Mouse (Mus musculus) liver, embryonic 13.5 days (tissue): ENCODE data around the gene Slc5a6. TPM values are rescaled to one million over a fixed set of nuclear protein-coding genes. Genes with fewer than 3 reads are reported as not detected.

ENCODE experiments used
- ATAC-seq: fragments of 200-750 bp; cut with Nextera tagmentation; 2 replicates; pipeline ENCODE4 v1.8.0; 2017; ENCODE audit warnings: low read depth, mild to moderate bottlenecking, moderate number of reproducible peaks, moderate library complexity
- DNase-seq: peaks from one replicate; pipeline ENCODE4 v3.0.0; 2022
- H3K27ac ChIP-seq: fragments of 300-500 bp; sonication (generic); 2 replicates; pipeline ENCODE4 v1.5.1; 2015; ENCODE audit warnings: moderate library complexity, mild to moderate bottlenecking, inconsistent platforms
- H3K27me3 ChIP-seq: fragments of 300-500 bp; sonication (generic); 2 replicates; pipeline ENCODE4 v1.6.1; 2015; ENCODE audit warnings: mild to moderate bottlenecking, inconsistent platforms
- H3K36me3 ChIP-seq: fragments of 300-500 bp; sonication (generic); 2 replicates; pipeline ENCODE4 v1.6.1; 2015; ENCODE audit warnings: mild to moderate bottlenecking, inconsistent platforms
- H3K4me1 ChIP-seq: fragments of 300-500 bp; sonication (generic); replicated peaks from 2 replicates; pipeline ENCODE4 v1.6.1; 2015; ENCODE audit warnings: inconsistent platforms
- H3K4me2 ChIP-seq: fragments of 300-500 bp; sonication (generic); 2 replicates; pipeline ENCODE4 v1.6.1; 2015; ENCODE audit warnings: inconsistent platforms, mild to moderate bottlenecking, moderate library complexity
- H3K4me3 ChIP-seq: fragments of 300-500 bp; sonication (generic); replicated peaks from 2 replicates; pipeline ENCODE4 v1.5.1; 2015; ENCODE audit warnings: mild to moderate bottlenecking, inconsistent platforms
- H3K9ac ChIP-seq: fragments of 300-500 bp; sonication (generic); 2 replicates; pipeline ENCODE4 v1.6.1; 2015; ENCODE audit warnings: mild to moderate bottlenecking, inconsistent platforms
- H3K9me3 ChIP-seq: fragments of 300-500 bp; sonication (generic); replicated peaks from 2 replicates; pipeline ENCODE4 v1.6.1; 2016; ENCODE audit warnings: inconsistent platforms
- WGBS: fragments of 180-500 bp; shearing (Covaris S2); methylation state at CpG from one replicate; pipeline ENCODE4 v1.1.7; 2015; ENCODE audit not compliant: insufficient replicate concordance; 5-methylcytosine and 5-hydroxymethylcytosine counted together
- polyA plus RNA-seq: library from polyadenylated mRNA; unstranded; fragments of >200 nt; fragmentation: Nextera tagmentation; extraction: Ambion mirVana; gene quantifications from 2 replicates; pipeline ENCODE4 v1.2.1, GENCODE M21; 2015

The Slc5a6 gene
- polyA plus RNA-seq, 1 experiment from 2014 or later: 4.0 TPM

DNA sequence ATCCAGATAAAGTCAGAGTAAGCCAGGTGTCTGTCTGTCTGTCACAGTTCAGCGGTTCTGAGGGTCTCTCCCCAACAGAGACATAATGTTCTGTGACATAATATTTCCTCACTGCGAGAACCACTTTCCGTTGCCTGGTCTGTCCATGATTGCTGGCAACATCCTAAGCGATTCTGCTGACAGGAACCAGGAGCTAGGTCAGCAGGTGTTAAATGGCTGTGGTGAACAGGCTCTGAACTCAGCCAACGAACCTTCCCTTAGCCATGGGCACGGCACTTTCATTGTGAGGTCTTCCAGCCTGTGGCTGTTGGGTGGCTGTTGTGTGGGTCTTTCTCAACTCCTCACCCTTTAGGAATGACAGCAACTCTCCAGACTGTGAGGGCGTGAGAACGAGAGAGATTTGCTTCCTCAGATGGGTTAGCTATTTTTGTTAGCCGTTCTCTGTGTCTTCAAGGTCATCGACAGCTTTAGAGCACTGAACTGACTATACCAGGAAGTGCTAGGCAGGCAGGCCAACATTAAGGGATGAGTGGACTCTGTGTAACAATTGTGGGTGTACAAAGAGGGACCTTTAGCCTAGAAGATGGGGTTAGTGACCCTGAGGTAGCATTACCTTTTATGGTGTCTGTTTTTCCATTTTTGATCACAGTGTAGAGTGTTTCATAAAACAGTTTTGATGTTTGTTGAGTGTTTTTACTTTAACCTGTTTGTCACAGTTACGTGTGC, 53.7 kb downstream of the Slc5a6 start:
- H3K27ac ChIP-seq: no peak overlapping the region
- no peak for DNase-seq
- 52% methylated on average over 11 of the region's 11 CpGs for WGBS

DNA sequence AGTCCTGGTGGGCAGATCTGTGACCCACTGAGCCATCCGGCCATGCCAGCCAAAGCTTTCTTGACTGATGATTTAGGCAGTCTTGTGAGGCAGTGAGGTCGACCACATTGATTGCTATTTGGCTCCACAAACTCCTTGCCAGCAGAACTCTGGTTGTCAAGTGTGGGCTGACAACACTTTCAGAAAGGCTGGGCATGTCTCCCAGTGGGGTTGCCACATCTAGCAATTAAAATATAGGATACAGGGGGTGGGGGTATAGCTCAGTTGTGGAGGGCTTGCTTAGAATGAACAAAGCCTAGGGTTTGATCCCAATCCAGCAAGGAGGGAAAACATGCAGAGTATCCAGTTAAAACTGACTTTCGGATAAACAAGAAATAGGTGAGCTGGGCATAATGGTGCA, 54.6 kb downstream of the Slc5a6 start:
- H3K27me3 ChIP-seq: no peaks in the 10 kb centered on the region
- DNase-seq: no peak
- no peak overlapping the region for H3K4me3 ChIP-seq
- H3K9ac ChIP-seq: no peak overlapping the region
- H3K36me3 ChIP-seq: no peaks in the 10 kb centered on the region
- H3K4me1 ChIP-seq: no peaks in the 10 kb centered on the region
- ATAC-seq: no peak
- H3K27ac ChIP-seq: no peak overlapping the region
- WGBS: 50% methylated on average over 3 of the region's 3 CpGs
- no peaks in the 10 kb centered on the region for H3K9me3 ChIP-seq
- no peak overlapping the region for H3K4me2 ChIP-seq

More for the DNA sequence above, 53.7 kb downstream of the Slc5a6 start:
- Histone ChIP-seq H3K4me3 (no peak overlapping the region), H3K4me2 (no peak overlapping the region), H3K36me3 (no peaks in the 10 kb centered on the region), H3K27me3 (no peaks in the 10 kb centered on the region), H3K9me3 (no peaks in the 10 kb centered on the region), H3K4me1 (no peaks in the 10 kb centered on the region), H3K9ac (no peak overlapping the region)
- ATAC-seq: no peak

DNA sequence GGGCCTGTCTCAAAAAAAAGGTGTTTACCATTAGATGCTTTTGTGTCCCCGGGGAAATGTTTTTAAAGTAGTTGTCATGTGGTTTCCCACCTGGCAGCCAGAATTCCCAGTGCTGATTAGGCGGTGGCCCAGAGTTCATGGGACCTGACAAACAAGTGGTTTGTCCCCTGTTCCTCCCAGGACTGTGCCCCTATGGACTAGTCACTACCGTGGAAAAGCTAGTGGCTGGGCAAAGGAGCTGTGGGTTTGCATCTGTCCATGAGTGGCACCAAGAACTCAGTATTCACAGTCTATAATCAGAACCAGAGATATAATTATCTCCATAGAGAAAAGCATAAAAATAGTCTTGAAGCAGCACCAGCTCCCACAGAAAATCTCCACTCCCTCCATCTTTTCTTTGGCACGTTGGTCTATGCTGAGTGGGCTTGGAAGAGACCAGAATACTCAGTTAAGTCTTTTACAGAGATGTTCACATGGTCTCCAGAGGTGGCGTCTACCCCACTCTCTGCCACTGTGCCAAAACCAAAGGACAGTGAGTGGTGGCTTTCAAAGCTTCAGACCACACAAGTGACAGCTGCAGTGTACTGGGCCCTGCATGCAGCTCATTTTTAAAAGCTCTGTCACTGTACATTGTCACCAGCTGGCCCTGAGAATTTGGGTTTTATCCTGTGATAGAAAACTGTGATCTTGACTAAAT, 55.6 kb downstream of the Slc5a6 start:
- Histone ChIP-seq H3K27ac (no peak overlapping the region), H3K9me3 (no peaks in the 10 kb centered on the region), H3K27me3 (no peaks in the 10 kb centered on the region), H3K9ac (no peak overlapping the region), H3K36me3 (no peaks in the 10 kb centered on the region), H3K4me3 (no peak overlapping the region), H3K4me2 (no peak overlapping the region), H3K4me1 (no peaks in the 10 kb centered on the region)
- DNase-seq: no peak
- no peak for ATAC-seq
- 54% methylated on average over 5 of the region's 5 CpGs for WGBS

Other genes starting within 250 kb of the Slc5a6 start
- gene Mapre3, start 234.3 kb downstream of the Slc5a6 start, polyA plus RNA-seq: 2.1 and 2.4 TPM in 2 replicates
- 40.8 and 47.7 TPM in 2 replicates for gene Tmem214, start 180.9 kb downstream of the Slc5a6 start, polyA plus RNA-seq
- gene Agbl5, start 160.2 kb downstream of the Slc5a6 start, polyA plus RNA-seq: 4.3 and 5.3 TPM in 2 replicates
- gene Ost4, start 141.1 kb downstream of the Slc5a6 start, polyA plus RNA-seq: 342 and 377 TPM in 2 replicates
- gene Emilin1, start 135.5 kb downstream of the Slc5a6 start, polyA plus RNA-seq: 41.6 and 42.7 TPM in 2 replicates
- 33.9 and 37.6 TPM in 2 replicates for gene Khk, start 127.5 kb downstream of the Slc5a6 start, polyA plus RNA-seq
- gene Cgref1, start 103.3 kb downstream of the Slc5a6 start, polyA plus RNA-seq: 5.4 and 5.6 TPM in 2 replicates
- 91.6 and 97.5 TPM in 2 replicates for gene Preb, start 88.6 kb downstream of the Slc5a6 start, polyA plus RNA-seq
- gene Tcf23, start 80.3 kb downstream of the Slc5a6 start, polyA plus RNA-seq: 0.03 and 0.07 TPM in 2 replicates
- 46.7 and 50.3 TPM in 2 replicates for gene Atraid, start 612 bp downstream of the Slc5a6 start, polyA plus RNA-seq
- gene Cad, start 5.9 kb upstream of the Slc5a6 start, polyA plus RNA-seq: 20.1 and 25.5 TPM in 2 replicates
- not detected in 2 replicates for gene Dnajc5g, start 57.4 kb upstream of the Slc5a6 start, polyA plus RNA-seq
- gene Slc30a3, start 59.3 kb upstream of the Slc5a6 start, polyA plus RNA-seq: 0.36 and 0.45 TPM in 2 replicates
- gene Trim54, start 67.8 kb upstream of the Slc5a6 start, polyA plus RNA-seq: 0.13 TPM in 2 replicates
- not detected in 2 replicates for gene Ucn, start 89.9 kb upstream of the Slc5a6 start, polyA plus RNA-seq
- 18.9 and 19.9 TPM in 2 replicates for gene Mpv17, start 105.3 kb upstream of the Slc5a6 start, polyA plus RNA-seq
- gene Gm29609, start 131.0 kb upstream of the Slc5a6 start, polyA plus RNA-seq: 0.36 and 0.52 TPM in 2 replicates
- gene Gtf3c2, start 131.2 kb upstream of the Slc5a6 start, polyA plus RNA-seq: 31.5 and 37.0 TPM in 2 replicates
- gene Snx17, start 144.3 kb upstream of the Slc5a6 start, polyA plus RNA-seq: 49.6 and 49.7 TPM in 2 replicates
- gene Eif2b4, start 144.5 kb upstream of the Slc5a6 start, polyA plus RNA-seq: 57.1 and 64.0 TPM in 2 replicates
- 2.3 and 2.6 TPM in 2 replicates for gene Zfp513, start 153.4 kb upstream of the Slc5a6 start, polyA plus RNA-seq
- gene Ppm1g, start 171.8 kb upstream of the Slc5a6 start, polyA plus RNA-seq: 169 and 174 TPM in 2 replicates
- 47.7 and 54.7 TPM in 2 replicates for gene Nrbp1, start 191.9 kb upstream of the Slc5a6 start, polyA plus RNA-seq
- gene Gm9970, start 192.3 kb upstream of the Slc5a6 start, polyA plus RNA-seq: not detected in 2 replicates
- 3.4 and 4.4 TPM in 2 replicates for gene Krtcap3, start 202.8 kb upstream of the Slc5a6 start, polyA plus RNA-seq
- gene Ift172, start 242.2 kb upstream of the Slc5a6 start, polyA plus RNA-seq: 4.4 and 6.7 TPM in 2 replicates
- gene Fndc4, start 247.2 kb upstream of the Slc5a6 start, polyA plus RNA-seq: 5.8 and 6.7 TPM in 2 replicates
- 10.8 and 13.8 TPM in 2 replicates for gene Gckr, start 248.5 kb upstream of the Slc5a6 start, polyA plus RNA-seq